Mouse (Mus musculus): ENCODE measurements around the gene Snd1. TPM values are rescaled to one million over a fixed set of nuclear protein-coding genes. Genes with fewer than 3 reads are reported as not detected.

The Snd1 gene
- total and polyA plus RNA-seq, 3 experiments: 83.7 to 377 (median 210) TPM

- Histone ChIP-seq H3K9ac (ENCODE audit: insufficient read depth, low read depth) (no peak overlapping the region), H3K9me3 (replicated peaks; ENCODE audit: low read length) (no peaks in the 10 kb centered on the region), H3K4me1 (ENCODE audit: control insufficient read depth in 1 of 2, insufficient read depth in 2 of 2) (no peaks in the 10 kb centered on the region), H3K36me3 (replicated peaks in 1 of 2; ENCODE audit: control insufficient read depth in 1 of 2, insufficient read depth in 1 of 2, low read length in 1 of 2) (peaks cover 17 to 41% of the 10 kb centered on the region in 2 experiments), H3K4me3 (replicated peaks in 1 of 3; ENCODE audit: low read depth in 2 of 3, low read length in 2 of 3, poor library complexity in 1 of 3) (no peak overlapping the region), H3K4me2 (ENCODE audit: insufficient read depth, low read depth, poor library complexity, severe bottlenecking) (no peak overlapping the region), H3K79me2 (replicated peaks; ENCODE audit: control insufficient read depth, extremely low read depth, insufficient read depth, poor library complexity, severe bottlenecking) (no peaks in the 10 kb centered on the region), H3K27ac (ENCODE audit: insufficient read depth, low read depth) (no peak overlapping the region), H3K27me3 (replicated peaks) (no peaks in the 10 kb centered on the region)
- in situ Hi-C loops (cut with MboI; ENCODE audit: low pct_ligation_motif_present, low pct_unique_long_range_greater_than_20kb, low sequenced_read_pairs): loop anchor here (10.0 kb wide), 1 partner anchor 362 kb away; no protein-coding TSS in a partner anchor
- TF ChIP-seq MEF2A (IDR thresholded peaks at IDR 0.05; ENCODE audit: borderline replicate concordance, low read depth, low read length) (no peak), MAZ (IDR thresholded peaks at IDR 0.05; ENCODE audit: low read depth, low read length) (no peak), HCFC1 (IDR thresholded peaks at IDR 0.05; ENCODE audit: low read depth, low read length) (no peak), CHD2 (IDR thresholded peaks at IDR 0.05; ENCODE audit: low read length) (no peak), SIN3A (IDR thresholded peaks at IDR 0.05; ENCODE audit: low read length) (no peak), ZNF384 (IDR thresholded peaks at IDR 0.05; ENCODE audit: low read depth, low read length) (no peak), USF2 (conservative IDR thresholded peaks at IDR 0.05; ENCODE audit: low read depth, low read length) (no peak), IRF4 (IDR thresholded peaks at IDR 0.05; ENCODE audit: low read depth, low read length) (no peak), SMC3 (IDR thresholded peaks at IDR 0.05; ENCODE audit: low read depth, low read length) (no peak), TBP (conservative IDR thresholded peaks at IDR 0.05; ENCODE audit: low read depth, low read length) (no peak), JUND (conservative IDR thresholded peaks at IDR 0.05; ENCODE audit: low read depth, low read length) (no peak), ELF1 (IDR thresholded peaks at IDR 0.05; ENCODE audit: low read depth, low read length) (no peak), CTCF (conservative IDR thresholded peaks at IDR 0.05 in 1 of 2, IDR thresholded peaks at IDR 0.05 in 1 of 2; ENCODE audit: low read depth in 2 of 2, low read length in 2 of 2) (no peak), USF1 (IDR thresholded peaks at IDR 0.05; ENCODE audit: low read depth, low read length) (no peak), RCOR1 (conservative IDR thresholded peaks at IDR 0.05; ENCODE audit: low read depth, low read length) (no peak)
- DNase-seq (ENCODE audit: extremely low read depth): no peak
- dilution Hi-C loops (cut with MboI; ENCODE audit: extremely low pct_ligation_motif_present, extremely low pct_unique_long_range_greater_than_20kb, low sequenced_read_pairs): no loop called here
Observed at GRCm38 (mm10) chr6:28896762-28897320, 421.9 kb downstream of the Snd1 start.

DNA sequence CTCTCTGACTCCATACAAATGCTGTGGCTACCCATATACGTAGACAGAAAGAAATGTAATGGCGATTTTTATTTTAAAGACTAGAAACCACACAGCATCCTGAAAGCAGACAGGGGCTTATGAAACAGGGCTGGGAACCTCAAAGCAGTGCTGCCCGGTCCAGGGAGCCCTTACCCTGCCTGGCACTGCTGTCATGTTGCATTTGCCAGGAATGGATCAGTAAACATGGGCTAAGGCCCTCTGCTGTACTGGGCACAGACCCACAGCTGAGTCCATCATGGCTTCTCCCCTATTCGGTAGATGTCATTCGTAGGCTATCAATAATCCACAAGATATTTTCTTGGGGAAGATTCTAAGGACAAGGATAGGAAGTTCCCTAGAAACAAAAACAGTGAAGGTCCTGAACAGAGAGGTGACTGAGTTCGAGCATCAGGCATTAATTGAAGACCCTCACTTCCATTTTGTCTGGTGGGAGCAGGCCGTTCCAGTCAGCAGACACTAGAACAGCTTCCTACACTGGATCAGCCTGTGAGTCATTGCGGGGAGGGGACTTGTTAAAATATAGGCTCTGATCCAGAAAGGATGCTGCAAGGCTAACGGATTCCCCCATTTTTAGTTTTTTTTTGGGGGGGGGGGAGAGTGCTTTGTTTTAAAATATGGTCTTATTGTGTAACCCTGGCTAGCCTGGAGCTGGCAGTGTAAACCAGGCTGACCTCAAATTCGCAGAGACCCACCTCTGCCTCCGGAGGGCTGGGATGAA, 422.6 kb downstream of the Snd1 start:
- no peak overlapping the region for H3K27ac ChIP-seq (ENCODE audit: insufficient read depth, low read depth)
- no peaks in the 10 kb centered on the region for H3K27me3 ChIP-seq (replicated peaks)
- no peaks in the 10 kb centered on the region for H3K9me3 ChIP-seq (replicated peaks; ENCODE audit: low read length)
- no peak overlapping the region for H3K4me3 ChIP-seq (replicated peaks in 1 of 3; ENCODE audit: low read depth in 2 of 3, low read length in 2 of 3, poor library complexity in 1 of 3)
- in situ Hi-C loops (cut with MboI; ENCODE audit: low pct_ligation_motif_present, low pct_unique_long_range_greater_than_20kb, low sequenced_read_pairs): loop anchor here (10.0 kb wide), 1 partner anchor 363 kb away; no protein-coding TSS in a partner anchor
- H3K4me2 ChIP-seq (ENCODE audit: insufficient read depth, low read depth, poor library complexity, severe bottlenecking): no peak overlapping the region
- H3K9ac ChIP-seq (ENCODE audit: insufficient read depth, low read depth): no peak overlapping the region
- dilution Hi-C loops (cut with MboI; ENCODE audit: extremely low pct_ligation_motif_present, extremely low pct_unique_long_range_greater_than_20kb, low sequenced_read_pairs): no loop called here
- TF ChIP-seq POLR2A (IDR thresholded peaks at IDR 0.05; ENCODE audit: low read depth, low read length): peak; percentile 8; the same call in 1 of the 2 replicates
- TF ChIP-seq PAX5 (IDR thresholded peaks at IDR 0.05; ENCODE audit: low read length): no peak
- no peaks in the 10 kb centered on the region for H3K79me2 ChIP-seq (replicated peaks; ENCODE audit: control insufficient read depth, extremely low read depth, insufficient read depth, poor library complexity, severe bottlenecking)
- H3K4me1 ChIP-seq (ENCODE audit: control insufficient read depth in 1 of 2, insufficient read depth in 2 of 2): no peaks in the 10 kb centered on the region
- H3K36me3 ChIP-seq (replicated peaks in 1 of 2; ENCODE audit: control insufficient read depth in 1 of 2, insufficient read depth in 1 of 2, low read length in 1 of 2): peaks cover 11 to 34% of the 10 kb centered on the region in 2 experiments
- no peak for DNase-seq (ENCODE audit: extremely low read depth)
